Mouse (Mus musculus): ENCODE measurements at regions not wholly inside any gene's neighbourhood (a gene's known extent, or its start where the extent isn't known, plus 50 kb on each side); places are given as distances from the start of the nearest gene placed in this dataset.

GRCm38 (mm10) chr11:24246314-24246713 lies 168.5 kb downstream of the Bcl11a start:
- no peak for ATAC-seq (replicated peaks; ENCODE audit: insufficient number of reproducible peaks, low FRiP score, low TSS enrichment)
- H3K4me2 ChIP-seq: no peak overlapping the region
- no peak overlapping the region for H3K27ac ChIP-seq (ENCODE audit: low read depth, low read length)
- H3K4me1 ChIP-seq (ENCODE audit: control insufficient read depth, insufficient read depth, low read length): peaks cover 7% of the 10 kb centered on the region
- H3K4me3 ChIP-seq (ENCODE audit: low read depth, low read length): no peak overlapping the region
- 0 out of 2 replicates have a peak, but pooled peaks cover 4% of the 10 kb centered on the region for H3K9me3 ChIP-seq (replicated peaks; ENCODE audit: control insufficient read depth, low read length)
- 78% methylated on average over 3 of the region's 3 CpGs for WGBS (ENCODE audit: insufficient replicate concordance)
- H3K27me3 ChIP-seq (ENCODE audit: control insufficient read depth, insufficient read depth, low read length): no peaks in the 10 kb centered on the region
- no peak overlapping the region for H3K9ac ChIP-seq (ENCODE audit: low read depth, low read length)
- H3K36me3 ChIP-seq (ENCODE audit: control insufficient read depth, insufficient read depth, low read length): no peaks in the 10 kb centered on the region

DNA sequence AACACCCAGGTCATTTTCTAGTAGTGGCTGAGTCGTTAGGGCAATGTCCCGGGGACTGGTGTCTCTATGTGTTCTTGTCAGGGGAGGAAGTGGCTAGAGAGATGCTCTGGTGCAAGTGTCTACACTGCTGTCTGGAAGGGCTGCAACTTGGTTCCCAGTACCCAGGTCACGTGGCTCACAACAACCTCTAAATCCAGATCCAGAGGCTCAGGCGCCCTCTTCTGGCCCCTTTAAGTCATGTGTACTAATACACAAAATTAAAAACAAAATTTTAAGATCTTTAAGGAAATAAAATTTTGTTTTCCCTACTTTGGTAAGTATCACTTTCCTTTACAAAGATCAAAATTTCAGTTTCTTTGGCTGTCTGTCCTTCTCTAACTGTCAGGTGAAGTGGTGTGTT lies 169.4 kb downstream of the Bcl11a start:
- H3K4me3 ChIP-seq (ENCODE audit: low read depth, low read length): no peak overlapping the region
- H3K4me1 ChIP-seq (ENCODE audit: control insufficient read depth, insufficient read depth, low read length): peaks cover 7% of the 10 kb centered on the region
- no peaks in the 10 kb centered on the region for H3K27me3 ChIP-seq (ENCODE audit: control insufficient read depth, insufficient read depth, low read length)
- ATAC-seq (replicated peaks; ENCODE audit: insufficient number of reproducible peaks, low FRiP score, low TSS enrichment): no peak
- H3K9me3 ChIP-seq (replicated peaks; ENCODE audit: control insufficient read depth, low read length): 0 out of 2 replicates have a peak, but pooled peaks cover 4% of the 10 kb centered on the region
- no peak overlapping the region for H3K4me2 ChIP-seq
- no peak overlapping the region for H3K27ac ChIP-seq (ENCODE audit: low read depth, low read length)
- 84% methylated on average over 4 of the region's 4 CpGs for WGBS (ENCODE audit: insufficient replicate concordance)
- no peaks in the 10 kb centered on the region for H3K36me3 ChIP-seq (ENCODE audit: control insufficient read depth, insufficient read depth, low read length)
- no peak overlapping the region for H3K9ac ChIP-seq (ENCODE audit: low read depth, low read length)

DNA sequence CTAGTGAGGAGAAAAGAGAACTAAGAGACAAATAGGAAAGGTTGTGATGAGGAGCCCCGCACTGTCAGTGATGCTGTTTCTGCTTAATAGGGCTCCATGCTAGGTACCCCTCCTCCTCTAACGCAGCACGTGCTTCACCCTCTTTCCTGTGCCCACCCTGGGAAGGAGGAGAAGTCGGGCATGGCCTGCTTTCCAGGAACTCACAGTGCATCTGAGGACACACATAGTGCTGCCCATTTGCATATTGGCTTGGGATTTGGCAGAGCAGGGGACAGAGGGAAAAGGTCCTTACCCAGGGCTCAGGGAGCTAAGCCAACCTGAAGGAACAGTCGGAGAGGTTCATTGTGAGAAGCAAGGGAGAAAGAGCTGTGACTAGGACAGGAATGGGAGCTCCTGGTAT lies 173.7 kb downstream of the Bcl11a start:
- no peak overlapping the region for H3K27ac ChIP-seq (ENCODE audit: low read depth, low read length)
- H3K4me3 ChIP-seq (ENCODE audit: low read depth, low read length): no peak overlapping the region
- no peak overlapping the region for H3K9ac ChIP-seq (ENCODE audit: low read depth, low read length)
- H3K4me2 ChIP-seq: no peak overlapping the region
- no peaks in the 10 kb centered on the region for H3K4me1 ChIP-seq (ENCODE audit: control insufficient read depth, insufficient read depth, low read length)
- no peaks in the 10 kb centered on the region for H3K36me3 ChIP-seq (ENCODE audit: control insufficient read depth, insufficient read depth, low read length)
- WGBS (ENCODE audit: insufficient replicate concordance): 56% methylated on average over 5 of the region's 5 CpGs
- H3K9me3 ChIP-seq (replicated peaks; ENCODE audit: control insufficient read depth, low read length): 0 out of 2 replicates have a peak, but pooled peaks cover 4% of the 10 kb centered on the region
- no peak for ATAC-seq (replicated peaks; ENCODE audit: insufficient number of reproducible peaks, low FRiP score, low TSS enrichment)
- no peaks in the 10 kb centered on the region for H3K27me3 ChIP-seq (ENCODE audit: control insufficient read depth, insufficient read depth, low read length)

DNA sequence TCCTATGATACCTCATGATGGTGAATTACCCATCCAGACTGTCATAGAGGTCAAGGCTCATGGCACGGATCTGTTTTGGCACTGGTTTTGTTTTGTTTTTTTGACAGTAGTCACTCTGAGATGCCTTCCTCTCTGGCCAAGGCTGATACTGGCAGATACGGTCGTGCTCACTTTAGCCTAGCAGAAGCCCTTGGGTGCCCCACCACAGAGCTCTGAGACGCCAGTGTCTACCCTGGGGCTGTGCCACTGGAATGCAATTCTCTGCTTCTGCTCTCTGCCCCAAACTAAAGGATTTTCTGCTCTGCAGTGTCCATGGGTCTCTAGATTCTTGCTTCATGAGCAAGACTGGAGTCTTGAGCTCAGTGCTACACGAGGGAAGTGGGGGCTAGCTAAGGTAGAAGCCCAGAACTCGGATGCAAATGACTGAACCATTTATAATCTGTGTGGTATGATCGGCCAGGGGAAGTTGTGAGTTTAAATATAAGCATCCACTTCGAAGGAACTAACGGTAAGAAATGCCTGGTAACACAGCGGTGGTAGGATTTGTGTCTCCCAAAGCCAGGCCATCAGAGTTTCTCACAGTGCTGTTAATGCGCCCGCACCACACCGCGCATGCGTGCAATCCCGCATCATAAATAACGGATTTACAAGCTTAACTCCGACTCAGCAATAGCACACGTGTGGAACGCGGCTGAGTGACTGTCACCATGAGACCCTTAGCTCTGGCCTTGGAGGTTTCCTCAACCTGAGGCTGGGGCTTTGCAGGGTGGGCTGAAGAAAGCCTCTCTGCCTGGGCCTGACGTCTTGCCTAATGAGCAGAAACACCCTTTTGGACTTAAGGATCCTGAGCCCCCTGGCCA lies 177.6 kb downstream of the Bcl11a start:
- no peaks in the 10 kb centered on the region for H3K36me3 ChIP-seq (ENCODE audit: control insufficient read depth, insufficient read depth, low read length)
- no peak for ATAC-seq (replicated peaks; ENCODE audit: insufficient number of reproducible peaks, low FRiP score, low TSS enrichment)
- no peaks in the 10 kb centered on the region for H3K4me1 ChIP-seq (ENCODE audit: control insufficient read depth, insufficient read depth, low read length)
- no peak overlapping the region for H3K4me2 ChIP-seq
- WGBS (ENCODE audit: insufficient replicate concordance): 83% methylated on average over 22 of the region's 22 CpGs
- H3K27ac ChIP-seq (ENCODE audit: low read depth, low read length): no peak overlapping the region
- H3K27me3 ChIP-seq (ENCODE audit: control insufficient read depth, insufficient read depth, low read length): no peaks in the 10 kb centered on the region
- no peak overlapping the region for H3K4me3 ChIP-seq (ENCODE audit: low read depth, low read length)
- no peaks in the 10 kb centered on the region for H3K9me3 ChIP-seq (replicated peaks; ENCODE audit: control insufficient read depth, low read length)
- H3K9ac ChIP-seq (ENCODE audit: low read depth, low read length): no peak overlapping the region

DNA sequence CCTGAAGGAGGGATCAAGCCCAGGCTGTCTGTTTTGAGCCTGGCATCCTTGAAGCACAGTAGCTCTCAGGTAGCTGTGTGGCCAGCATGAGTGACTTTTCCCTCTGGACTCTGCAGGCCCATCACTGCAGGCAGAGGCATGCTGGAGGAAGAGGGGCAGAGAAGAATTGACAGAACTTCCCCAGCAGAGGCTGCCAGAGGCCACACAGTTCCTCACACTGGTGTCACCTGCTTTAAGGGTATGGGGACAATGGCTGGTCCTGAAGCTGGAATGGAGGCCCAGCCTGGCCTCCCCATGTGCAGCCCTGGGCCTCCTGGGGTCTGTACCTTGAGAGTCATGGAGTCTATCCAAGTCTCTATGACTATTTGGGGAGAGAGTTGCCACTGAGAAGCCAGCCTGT lies 179.9 kb downstream of the Bcl11a start:
- Histone ChIP-seq H3K36me3 (ENCODE audit: control insufficient read depth, insufficient read depth, low read length) (no peaks in the 10 kb centered on the region), H3K27me3 (ENCODE audit: control insufficient read depth, insufficient read depth, low read length) (no peaks in the 10 kb centered on the region), H3K27ac (ENCODE audit: low read depth, low read length) (no peak overlapping the region), H3K4me3 (ENCODE audit: low read depth, low read length) (no peak overlapping the region), H3K4me2 (no peak overlapping the region), H3K4me1 (ENCODE audit: control insufficient read depth, insufficient read depth, low read length) (no peaks in the 10 kb centered on the region), H3K9ac (ENCODE audit: low read depth, low read length) (no peak overlapping the region), H3K9me3 (replicated peaks; ENCODE audit: control insufficient read depth, low read length) (no peaks in the 10 kb centered on the region)
- ATAC-seq (replicated peaks; ENCODE audit: insufficient number of reproducible peaks, low FRiP score, low TSS enrichment): no peak

DNA sequence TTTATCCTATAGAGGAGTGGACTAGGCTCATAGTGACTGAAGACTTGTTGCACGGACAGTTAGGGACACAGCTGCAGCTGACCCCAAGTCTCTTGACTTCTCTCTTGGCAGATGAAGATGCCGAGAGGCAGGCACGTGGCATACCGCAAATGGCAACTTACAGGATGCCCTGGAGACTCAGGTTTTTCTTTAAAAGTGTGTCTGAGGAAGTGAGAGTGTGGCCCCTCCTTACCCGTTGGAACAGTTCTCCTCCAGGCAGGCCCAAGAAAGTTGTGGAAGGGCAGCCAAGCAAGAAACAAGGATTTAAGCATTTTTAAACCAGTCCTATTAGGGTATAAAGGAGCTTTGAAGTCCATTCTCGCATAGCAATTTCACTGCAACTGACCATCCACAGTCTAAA lies 180.5 kb downstream of the Bcl11a start:
- no peak overlapping the region for H3K27ac ChIP-seq (ENCODE audit: low read depth, low read length)
- H3K36me3 ChIP-seq (ENCODE audit: control insufficient read depth, insufficient read depth, low read length): no peaks in the 10 kb centered on the region
- H3K27me3 ChIP-seq (ENCODE audit: control insufficient read depth, insufficient read depth, low read length): no peaks in the 10 kb centered on the region
- 80% methylated on average over 6 of the region's 6 CpGs for WGBS (ENCODE audit: insufficient replicate concordance)
- no peak overlapping the region for H3K4me2 ChIP-seq
- ATAC-seq (replicated peaks; ENCODE audit: insufficient number of reproducible peaks, low FRiP score, low TSS enrichment): no peak
- no peaks in the 10 kb centered on the region for H3K4me1 ChIP-seq (ENCODE audit: control insufficient read depth, insufficient read depth, low read length)
- no peak overlapping the region for H3K9ac ChIP-seq (ENCODE audit: low read depth, low read length)
- H3K9me3 ChIP-seq (replicated peaks; ENCODE audit: control insufficient read depth, low read length): no peaks in the 10 kb centered on the region
- no peak overlapping the region for H3K4me3 ChIP-seq (ENCODE audit: low read depth, low read length)

- H3K4me1 ChIP-seq (ENCODE audit: control insufficient read depth, insufficient read depth, low read length): no peaks in the 10 kb centered on the region
- ATAC-seq (replicated peaks; ENCODE audit: insufficient number of reproducible peaks, low FRiP score, low TSS enrichment): no peak
- H3K36me3 ChIP-seq (ENCODE audit: control insufficient read depth, insufficient read depth, low read length): no peaks in the 10 kb centered on the region
- no peaks in the 10 kb centered on the region for H3K9me3 ChIP-seq (replicated peaks; ENCODE audit: control insufficient read depth, low read length)
- H3K9ac ChIP-seq (ENCODE audit: low read depth, low read length): no peak overlapping the region
- H3K27ac ChIP-seq (ENCODE audit: low read depth, low read length): no peak overlapping the region
- 59% methylated on average over 2 of the region's 2 CpGs for WGBS (ENCODE audit: insufficient replicate concordance)
- H3K27me3 ChIP-seq (ENCODE audit: control insufficient read depth, insufficient read depth, low read length): no peaks in the 10 kb centered on the region
- no peak overlapping the region for H3K4me2 ChIP-seq
- H3K4me3 ChIP-seq (ENCODE audit: low read depth, low read length): no peak overlapping the region
Measured at GRCm38 (mm10) chr11:24259668-24260067, 181.8 kb downstream of the Bcl11a start.

DNA sequence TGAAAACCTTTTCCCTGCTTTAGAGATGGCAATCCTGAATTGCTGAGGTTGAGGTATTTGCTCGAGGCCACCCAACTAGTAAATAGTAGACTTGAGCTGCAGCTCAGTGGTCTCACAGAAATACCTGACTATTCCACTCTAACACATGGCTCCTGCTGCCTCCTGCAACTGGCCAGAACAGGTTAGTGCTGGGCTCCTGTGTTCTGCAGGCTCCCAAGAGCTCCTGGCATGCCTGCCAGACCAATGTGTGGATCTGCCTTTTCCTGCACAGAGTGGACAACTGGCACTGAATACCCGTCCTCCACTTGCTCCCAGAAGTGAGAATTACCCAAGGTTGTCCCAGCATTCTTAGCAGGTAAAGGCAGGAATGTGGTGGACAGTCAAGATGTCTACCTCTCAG lies 191.2 kb downstream of the Bcl11a start:
- Histone ChIP-seq H3K4me2 (no peak overlapping the region), H3K4me3 (ENCODE audit: low read depth, low read length) (no peak overlapping the region), H3K27me3 (ENCODE audit: control insufficient read depth, insufficient read depth, low read length) (0 out of 2 replicates have a peak, but pooled peaks cover 2% of the 10 kb centered on the region), H3K27ac (ENCODE audit: low read depth, low read length) (no peak overlapping the region), H3K36me3 (ENCODE audit: control insufficient read depth, insufficient read depth, low read length) (no peaks in the 10 kb centered on the region), H3K9me3 (replicated peaks; ENCODE audit: control insufficient read depth, low read length) (no peaks in the 10 kb centered on the region), H3K9ac (ENCODE audit: low read depth, low read length) (no peak overlapping the region), H3K4me1 (ENCODE audit: control insufficient read depth, insufficient read depth, low read length) (no peaks in the 10 kb centered on the region)
- 69% methylated on average over 2 of the region's 2 CpGs for WGBS (ENCODE audit: insufficient replicate concordance)
- no peak for ATAC-seq (replicated peaks; ENCODE audit: insufficient number of reproducible peaks, low FRiP score, low TSS enrichment)

DNA sequence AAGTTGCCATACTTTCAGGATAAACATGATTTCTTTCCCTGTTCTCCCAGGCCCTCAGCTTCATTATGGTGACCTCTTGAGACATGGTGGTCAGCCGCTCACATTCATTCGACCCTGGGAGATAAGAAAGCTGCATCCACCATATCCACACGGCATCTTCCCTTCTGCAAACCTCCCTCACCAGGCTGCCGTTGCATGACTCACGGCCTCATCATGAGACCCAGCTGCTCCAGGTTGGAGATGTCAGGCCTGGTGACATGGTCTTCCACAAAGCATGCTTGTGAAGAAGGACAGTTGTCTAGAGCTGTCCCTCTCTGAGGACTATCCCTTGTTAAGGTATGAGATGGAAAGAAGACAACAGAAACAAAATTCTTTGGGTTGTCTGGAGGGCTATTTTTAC lies 203.8 kb downstream of the Bcl11a start:
- Histone ChIP-seq H3K27me3 (ENCODE audit: control insufficient read depth, insufficient read depth, low read length) (0 out of 2 replicates have a peak, but pooled peaks cover 3% of the 10 kb centered on the region), H3K9me3 (replicated peaks; ENCODE audit: control insufficient read depth, low read length) (no peaks in the 10 kb centered on the region), H3K36me3 (ENCODE audit: control insufficient read depth, insufficient read depth, low read length) (no peaks in the 10 kb centered on the region), H3K27ac (ENCODE audit: low read depth, low read length) (no peak overlapping the region), H3K9ac (ENCODE audit: low read depth, low read length) (no peak overlapping the region), H3K4me2 (no peak overlapping the region), H3K4me1 (ENCODE audit: control insufficient read depth, insufficient read depth, low read length) (peaks cover 5% of the 10 kb centered on the region; the same call in 1 of the 2 replicates), H3K4me3 (ENCODE audit: low read depth, low read length) (no peak overlapping the region)
- ATAC-seq (replicated peaks; ENCODE audit: insufficient number of reproducible peaks, low FRiP score, low TSS enrichment): no peak
- 38% methylated on average over 5 of the region's 5 CpGs for whole genome bisulfite sequencing (ENCODE audit: insufficient replicate concordance)

Data from heart, embryonic 11.5 days (tissue).